Mouse (Mus musculus): ENCODE results near the gene Olfr1148. TPM values are rescaled to one million over a fixed set of nuclear protein-coding genes. Genes with fewer than 3 reads are reported as not detected.

Olfr1148 gene
- not detected for total RNA-seq (2021)
- long read RNA-seq, experiment 1: 0 reads
- long read RNA-seq, experiment 2: 0 reads

DNA sequence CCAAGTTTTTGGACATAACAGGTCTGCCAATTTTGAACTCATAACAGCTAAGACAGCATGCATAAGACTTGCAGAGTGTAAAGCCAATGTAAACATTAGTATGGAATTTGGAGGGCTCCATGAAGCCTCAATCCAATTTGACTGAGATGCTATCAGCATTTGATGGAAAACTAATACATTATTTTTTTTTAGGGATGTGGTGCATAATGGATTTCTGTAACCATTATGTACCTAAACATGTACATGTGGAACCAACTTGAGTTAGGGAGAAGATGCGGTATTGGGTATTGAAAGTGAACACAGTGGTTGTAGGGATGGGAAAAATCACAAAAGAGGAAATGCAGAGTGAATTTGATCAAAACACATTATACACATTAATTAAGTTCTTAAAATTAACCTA, at the start of gene Olfr1148:
Olfr1148 (plus strand) TSS at position 301 of the 400 bp plus-strand sequence.
- TF ChIP-seq CTCF (IDR thresholded peaks at IDR 0.05): no peak
- Histone ChIP-seq H3K4me3 (no peak within 1 kb of the TSS), H3K27ac (no peak within 1 kb of the TSS)
- DNase-seq: no peak
- intact Hi-C loops (cut with DNase I): no loop called here

GRCm38 (mm10) chr2:87800292-87800691, 30.0 kb upstream of the Olfr1148 start, which contains the start of gene Olfr1143:
TSS of gene Olfr1143 (plus strand) at chr2:87800592.
- TF ChIP-seq CTCF (IDR thresholded peaks at IDR 0.05): no peak
- DNase-seq: no peak
- intact Hi-C loops (cut with DNase I): no loop called here
- Histone ChIP-seq H3K4me3 (no peak within 1 kb of the TSS), H3K27ac (no peak within 1 kb of the TSS)

DNA sequence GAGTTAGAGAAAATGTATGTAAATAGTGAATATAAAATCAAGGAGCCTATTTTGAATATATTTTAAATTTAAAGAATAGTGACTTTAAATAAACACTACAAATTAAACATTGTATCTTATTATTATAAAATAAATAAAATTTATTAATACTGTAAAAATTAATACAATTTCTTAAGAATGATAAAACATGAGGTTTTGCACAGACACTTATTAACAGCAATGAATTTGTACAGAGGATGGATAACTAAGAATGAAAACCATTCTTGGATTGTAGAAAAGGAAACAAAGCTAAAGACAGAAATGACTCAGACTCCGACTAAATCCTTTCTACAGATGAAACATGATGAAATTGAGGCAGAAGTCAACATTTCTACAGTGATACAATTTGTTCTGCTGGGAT, 20.8 kb upstream of the Olfr1148 start, which contains the start of gene Olfr1145:
Olfr1145 (plus strand) TSS at position 301 of the 400 bp plus-strand sequence.
- H3K27ac ChIP-seq: no peak within 1 kb of the TSS
- intact Hi-C loops (cut with DNase I): no loop called here
- no peak within 1 kb of the TSS for H3K4me3 ChIP-seq
- no peak for TF ChIP-seq CTCF (IDR thresholded peaks at IDR 0.05)
- no peak for DNase-seq

GRCm38 (mm10) chr2:87843693-87844092, 13.4 kb downstream of the Olfr1148 start, which contains the start of gene Olfr1150-ps1:
TSS of gene Olfr1150-ps1 (plus strand) at chr2:87843993.
- no peak for TF ChIP-seq CTCF (IDR thresholded peaks at IDR 0.05)
- intact Hi-C loops (cut with DNase I): no loop called here
- no peak within 1 kb of the TSS for H3K4me3 ChIP-seq
- no peak for DNase-seq
- no peak within 1 kb of the TSS for H3K27ac ChIP-seq

DNA sequence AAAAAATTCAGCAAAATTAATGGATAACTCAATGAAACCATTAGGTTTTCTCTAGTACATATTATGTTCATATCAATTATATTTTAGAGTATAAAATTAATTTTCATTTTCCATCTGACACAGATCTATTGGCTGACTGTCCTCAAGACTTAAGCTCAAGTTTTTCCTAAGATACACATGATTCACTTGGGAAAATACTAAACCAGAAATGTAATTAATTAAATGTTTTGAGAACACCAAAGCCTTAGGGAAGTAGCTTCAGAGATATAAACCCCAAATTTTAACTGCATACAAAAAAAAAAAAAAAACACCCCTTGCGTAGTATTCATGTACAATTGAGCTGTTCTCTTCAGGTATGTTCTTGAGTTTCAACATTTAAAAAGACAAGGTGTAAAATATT, 25.2 kb downstream of the Olfr1148 start, which contains the start of gene Olfr1151:
Olfr1151 (plus strand) TSS at position 301 of the 400 bp plus-strand sequence.
- TF ChIP-seq CTCF (IDR thresholded peaks at IDR 0.05): no peak
- no peak within 1 kb of the TSS for H3K4me3 ChIP-seq

DNA sequence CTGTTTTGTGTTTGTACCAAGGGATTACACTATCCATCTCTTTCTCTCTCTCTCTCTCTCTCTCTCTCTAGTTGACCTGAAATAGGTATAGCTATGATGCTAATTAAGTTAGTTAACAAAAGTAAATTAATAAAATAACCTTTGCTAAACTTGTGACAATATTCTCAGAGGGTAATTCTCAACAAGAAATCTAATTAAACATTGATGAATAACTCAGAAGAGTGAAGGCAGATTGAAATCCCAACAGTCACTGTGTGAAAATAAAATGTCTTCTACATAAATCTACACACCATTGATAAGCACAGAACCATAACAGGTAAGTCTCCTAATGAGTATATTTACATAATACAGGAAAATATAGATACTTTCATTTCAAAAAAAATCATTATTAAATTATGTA, 35.9 kb downstream of the Olfr1148 start, which contains the start of gene Olfr1152:
Olfr1152 (plus strand) TSS at position 301 of the 400 bp plus-strand sequence.
- Histone ChIP-seq H3K27ac (no peak within 1 kb of the TSS), H3K4me3 (no peak within 1 kb of the TSS)
- no peak for DNase-seq
- intact Hi-C loops (cut with DNase I): no loop called here
- no peak for TF ChIP-seq CTCF (IDR thresholded peaks at IDR 0.05)

More for the DNA sequence above, 25.2 kb downstream of the Olfr1148 start, which contains the start of gene Olfr1151:
- intact Hi-C loops (cut with DNase I): no loop called here
- no peak within 1 kb of the TSS for H3K27ac ChIP-seq
- no peak for DNase-seq

Other genes with a start within 250 kb of the Olfr1148 start
- gene Olfr1130, start 224.3 kb upstream of the Olfr1148 start, total RNA-seq (2021): not detected
- gene Olfr1131, start 203.4 kb upstream of the Olfr1148 start, total RNA-seq (2021): not detected
- not detected for gene Olfr1132, start 193.0 kb upstream of the Olfr1148 start, total RNA-seq (2021)
- not detected for gene Olfr1133, start 183.2 kb upstream of the Olfr1148 start, total RNA-seq (2021)
- not detected for gene Olfr1134, start 172.1 kb upstream of the Olfr1148 start, total RNA-seq (2021)
- gene Olfr1135, start 156.9 kb upstream of the Olfr1148 start, total RNA-seq (2021): not detected
- gene Olfr1136, start 136.6 kb upstream of the Olfr1148 start, total RNA-seq (2021): not detected
- gene Olfr1137, start 117.4 kb upstream of the Olfr1148 start, total RNA-seq (2021): not detected
- not detected for gene Olfr1138, start 90.6 kb upstream of the Olfr1148 start, total RNA-seq (2021)
- gene Olfr1140, start 86.8 kb upstream of the Olfr1148 start, total RNA-seq (2021): not detected
- gene Olfr1141, start 76.5 kb upstream of the Olfr1148 start, total RNA-seq (2021): not detected
- not detected for gene Olfr152, start 51.0 kb upstream of the Olfr1148 start, total RNA-seq (2021)
- gene Olfr1143, start 29.9 kb upstream of the Olfr1148 start, total RNA-seq (2021): not detected
- gene Olfr1145, start 20.7 kb upstream of the Olfr1148 start, total RNA-seq (2021): not detected
- gene Olfr1150-ps1, start 13.5 kb downstream of the Olfr1148 start, total RNA-seq (2021): not detected
- gene Olfr1151, start 25.3 kb downstream of the Olfr1148 start, total RNA-seq (2021): not detected
- not detected for gene Olfr1152, start 36.0 kb downstream of the Olfr1148 start, total RNA-seq (2021)
- not detected for gene Olfr1153, start 64.4 kb downstream of the Olfr1148 start, total RNA-seq (2021)
- gene Olfr1154, start 74.6 kb downstream of the Olfr1148 start, total RNA-seq (2021): not detected
- not detected for gene Olfr1155, start 114.6 kb downstream of the Olfr1148 start, total RNA-seq (2021)
- not detected for gene Olfr1156, start 122.6 kb downstream of the Olfr1148 start, total RNA-seq (2021)
- not detected for gene Olfr1157, start 137.8 kb downstream of the Olfr1148 start, total RNA-seq (2021)
- not detected for gene Olfr74, start 144.1 kb downstream of the Olfr1148 start, total RNA-seq (2021)
- not detected for gene Olfr1158, start 159.6 kb downstream of the Olfr1148 start, total RNA-seq (2021)
- gene Olfr1160, start 177.7 kb downstream of the Olfr1148 start, total RNA-seq (2021): not detected
- not detected for gene Olfr1161, start 192.2 kb downstream of the Olfr1148 start, total RNA-seq (2021)
- gene Olfr73, start 207.2 kb downstream of the Olfr1148 start, total RNA-seq (2021): not detected
- not detected for gene Olfr1162, start 220.6 kb downstream of the Olfr1148 start, total RNA-seq (2021)
- gene Olfr1163, start 241.3 kb downstream of the Olfr1148 start, total RNA-seq (2021): not detected

All from gastrocnemius, adult 2 months (tissue).